Mouse (Mus musculus) midbrain, embryonic 14.5 days (tissue): ENCODE measurements around the gene Sptbn2. TPM values are rescaled to one million over a fixed set of nuclear protein-coding genes. Genes with fewer than 3 reads are reported as not detected.

ENCODE experiments used
- ATAC-seq: fragments of 200-750 bp; cut with Nextera tagmentation; 2 replicates; pipeline ENCODE4 v1.8.0; 2017; ENCODE audit warnings: moderate number of reproducible peaks, moderate library complexity; ENCODE audit not compliant: low FRiP score, low TSS enrichment
- DNase-seq: peaks from one replicate; pipeline ENCODE4 v3.0.0-alpha.2; 2015
- H3K27ac ChIP-seq: fragments of 300-500 bp; sonication (generic); replicated peaks from 2 replicates; pipeline ENCODE4 v1.5.1; 2014; ENCODE audit warnings: mild to moderate bottlenecking, low read depth, low read length, moderate library complexity
- H3K27me3 ChIP-seq: fragments of 300-500 bp; sonication (generic); 2 replicates; pipeline ENCODE4 v1.6.1; 2014; ENCODE audit warnings: low read length, control low read depth, mixed read lengths; ENCODE audit not compliant: control insufficient read depth, insufficient read depth
- H3K36me3 ChIP-seq: fragments of 300-500 bp; sonication (generic); 2 replicates; pipeline ENCODE4 v1.6.1; 2014; ENCODE audit warnings: low read length, control low read depth; ENCODE audit not compliant: control insufficient read depth, insufficient read depth
- H3K4me1 ChIP-seq: fragments of 300-500 bp; sonication (generic); 2 replicates; pipeline ENCODE4 v1.6.1; 2014; ENCODE audit warnings: mild to moderate bottlenecking, antibody characterized with exemption, low read length, control low read depth; ENCODE audit not compliant: control insufficient read depth, insufficient read depth
- H3K4me2 ChIP-seq: fragments of 300-500 bp; sonication (generic); 2 replicates; pipeline ENCODE4 v1.6.1; 2014; ENCODE audit warnings: mild to moderate bottlenecking, low read length, moderate library complexity
- H3K4me3 ChIP-seq: fragments of 300-500 bp; sonication (generic); replicated peaks from 2 replicates; pipeline ENCODE4 v1.5.1; 2014; ENCODE audit warnings: low read depth, low read length
- H3K9ac ChIP-seq: fragments of 300-500 bp; sonication (generic); replicated peaks from 2 replicates; pipeline ENCODE4 v1.6.1; 2014; ENCODE audit warnings: mild to moderate bottlenecking, low read length, moderate library complexity
- H3K9me3 ChIP-seq: fragments of 300-500 bp; sonication (generic); 2 replicates; pipeline ENCODE4 v1.6.1; 2016; ENCODE audit warnings: low read length, control low read depth, mixed read lengths; ENCODE audit not compliant: control insufficient read depth
- WGBS: fragments of 180-500 bp; shearing (Covaris S2); extraction: QIAGEN DNeasy Blood & Tissue Kit; methylation state at CpG from one replicate; pipeline ENCODE4 v1.1.7; 2014; 5-methylcytosine and 5-hydroxymethylcytosine counted together
- polyA plus RNA-seq: library from polyadenylated mRNA; unstranded; fragments of >200 nt; fragmentation: Nextera tagmentation; extraction: Ambion mirVana; gene quantifications from 2 replicates; pipeline ENCODE4 v1.2.1, GENCODE M21; 2014

The Sptbn2 gene
- polyA plus RNA-seq, 1 experiment from 2014 or later: 43.0 TPM

DNA sequence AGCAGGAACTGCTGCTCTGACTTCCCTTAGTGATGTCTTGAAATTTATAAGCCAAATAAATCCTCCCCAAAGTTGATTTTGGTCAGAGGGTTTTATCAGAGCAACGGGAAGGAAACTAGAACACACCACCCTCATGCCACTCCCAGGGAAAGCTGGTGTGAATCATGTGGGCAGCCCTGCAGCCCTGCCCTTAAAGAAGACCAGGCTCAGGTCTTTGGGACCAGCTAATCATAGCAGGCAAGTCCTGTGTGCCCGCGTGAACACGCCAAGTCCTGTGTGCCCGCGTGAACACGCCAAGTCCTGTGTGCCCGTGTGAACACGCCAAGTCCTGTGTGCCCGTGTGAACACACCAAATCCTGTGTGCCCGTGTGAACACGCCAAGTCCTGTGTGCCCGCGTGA is 5.8 kb downstream of the Sptbn2 start:
- Histone ChIP-seq H3K27ac (no peak overlapping the region), H3K36me3 (peaks cover 34% of the 10 kb centered on the region), H3K9ac (no peak overlapping the region), H3K9me3 (no peaks in the 10 kb centered on the region), H3K4me1 (peaks cover 19% of the 10 kb centered on the region), H3K4me2 (no peak overlapping the region), H3K4me3 (no peak overlapping the region), H3K27me3 (no peaks in the 10 kb centered on the region)
- ATAC-seq (no peak), DNase-seq (no peak)
- 97% methylated on average over 14 of the region's 14 CpGs for WGBS

GRCm38 (mm10) chr19:4717281-4717680 is 6.3 kb downstream of the Sptbn2 start:
- no peak overlapping the region for H3K9ac ChIP-seq
- no peak overlapping the region for H3K27ac ChIP-seq
- peaks cover 19% of the 10 kb centered on the region for H3K4me1 ChIP-seq
- H3K27me3 ChIP-seq: no peaks in the 10 kb centered on the region
- peaks cover 40% of the 10 kb centered on the region for H3K36me3 ChIP-seq
- DNase-seq (no peak), ATAC-seq (no peak)
- no peaks in the 10 kb centered on the region for H3K9me3 ChIP-seq
- no peak overlapping the region for H3K4me3 ChIP-seq
- no peak overlapping the region for H3K4me2 ChIP-seq
- over 99% methylated on average over 2 of the region's 2 CpGs for whole genome bisulfite sequencing

- peaks cover 15% of the 10 kb centered on the region for H3K4me1 ChIP-seq
- DNase-seq: no peak
These were observed 7.7 kb downstream of the Sptbn2 start for GRCm38 (mm10) chr19:4718716-4719115.

DNA sequence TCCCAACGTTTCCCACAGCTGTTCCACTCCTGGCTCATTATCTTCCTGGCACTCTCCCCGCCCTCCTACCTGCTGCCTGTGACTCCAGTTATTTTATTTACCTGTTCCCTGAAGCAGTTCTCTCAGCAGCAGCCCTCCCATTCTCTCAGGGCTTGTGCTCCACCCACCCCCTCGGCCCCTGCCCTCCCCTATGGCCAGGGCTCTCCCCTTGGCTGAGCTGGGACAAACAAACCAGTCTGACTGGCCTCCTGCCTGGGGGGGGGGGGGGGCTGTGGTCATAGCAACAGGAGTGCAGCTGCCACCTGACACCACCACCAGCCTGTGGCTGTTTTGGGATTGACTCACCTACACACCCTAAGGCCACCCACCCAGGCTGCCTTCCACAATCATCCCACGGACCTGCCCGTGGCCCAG is 8.4 kb downstream of the Sptbn2 start:
- Histone ChIP-seq H3K36me3 (peaks cover 51% of the 10 kb centered on the region), H3K9me3 (no peaks in the 10 kb centered on the region)

More at GRCm38 (mm10) chr19:4718716-4719115, 7.7 kb downstream of the Sptbn2 start:
- no peak for ATAC-seq
- Histone ChIP-seq H3K9ac (no peak overlapping the region), H3K4me3 (no peak overlapping the region), H3K4me2 (no peak overlapping the region), H3K27me3 (no peaks in the 10 kb centered on the region), H3K27ac (no peak overlapping the region), H3K9me3 (no peaks in the 10 kb centered on the region), H3K36me3 (peaks cover 45% of the 10 kb centered on the region)
- 23% methylated on average over 12 of the region's 12 CpGs for WGBS

GRCm38 (mm10) chr19:4720112-4720511 is 9.1 kb downstream of the Sptbn2 start:
- Histone ChIP-seq H3K9ac (no peak overlapping the region), H3K36me3 (peaks cover 57% of the 10 kb centered on the region), H3K27me3 (no peaks in the 10 kb centered on the region), H3K9me3 (no peaks in the 10 kb centered on the region), H3K4me1 (peaks cover under 1% of the 10 kb centered on the region), H3K4me2 (no peak overlapping the region), H3K27ac (no peak overlapping the region), H3K4me3 (no peak overlapping the region)
- no peak for ATAC-seq
- 83% methylated on average over 15 of the region's 15 CpGs for WGBS
- no peak for DNase-seq

More for the DNA sequence above, 8.4 kb downstream of the Sptbn2 start:
- Histone ChIP-seq H3K9ac (no peak overlapping the region), H3K27ac (no peak overlapping the region), H3K4me3 (no peak overlapping the region), H3K27me3 (no peaks in the 10 kb centered on the region), H3K4me2 (no peak overlapping the region), H3K4me1 (peaks cover 8% of the 10 kb centered on the region)
- WGBS: 10% methylated on average over 5 of the region's 5 CpGs
- DNase-seq (no peak), ATAC-seq (no peak)

DNA sequence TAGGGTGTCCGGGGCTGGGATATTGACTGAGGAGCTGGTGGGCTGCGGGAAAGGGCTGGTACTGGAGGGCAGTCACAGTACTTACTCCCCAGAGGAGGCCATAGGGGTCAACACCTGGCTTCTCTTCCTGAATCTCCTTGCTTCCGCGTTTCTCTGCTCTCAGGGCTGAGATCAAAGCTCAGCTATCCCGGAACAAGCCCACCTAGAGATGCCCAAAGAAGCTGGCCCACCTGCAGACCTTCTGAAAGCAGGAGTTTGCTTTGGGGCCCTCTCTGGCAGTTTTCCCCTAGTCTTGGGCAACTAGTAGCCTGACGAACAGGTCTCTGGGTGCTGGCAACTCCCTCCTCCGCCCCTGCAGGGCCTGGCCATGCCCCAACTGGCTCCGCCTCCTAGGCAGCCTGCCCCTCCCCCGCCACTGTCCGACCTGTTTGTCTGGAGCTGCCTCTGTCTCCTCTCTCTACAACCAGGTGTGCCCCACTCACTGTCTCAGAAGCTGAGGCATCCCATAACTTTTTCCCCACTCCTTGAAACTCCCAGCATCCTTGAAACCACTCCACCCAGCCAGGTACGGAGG is 9.8 kb downstream of the Sptbn2 start:
- Histone ChIP-seq H3K27ac (no peak overlapping the region), H3K27me3 (no peaks in the 10 kb centered on the region), H3K4me2 (no peak overlapping the region), H3K9ac (no peak overlapping the region), H3K4me1 (no peaks in the 10 kb centered on the region), H3K36me3 (peaks cover 59% of the 10 kb centered on the region), H3K9me3 (no peaks in the 10 kb centered on the region), H3K4me3 (no peak overlapping the region)
- DNase-seq (no peak), ATAC-seq (no peak)
- WGBS: 24% methylated on average over 11 of the region's 11 CpGs

GRCm38 (mm10) chr19:4729186-4729585 is 18.2 kb downstream of the Sptbn2 start:
- Histone ChIP-seq H3K27ac (no peak overlapping the region), H3K4me3 (no peak overlapping the region), H3K9me3 (no peaks in the 10 kb centered on the region), H3K36me3 (peaks cover 90% of the 10 kb centered on the region), H3K9ac (no peak overlapping the region), H3K27me3 (no peaks in the 10 kb centered on the region), H3K4me1 (no peaks in the 10 kb centered on the region), H3K4me2 (no peak overlapping the region)
- 93% methylated on average over 9 of the region's 9 CpGs for WGBS
- no peak for ATAC-seq
- no peak for DNase-seq

GRCm38 (mm10) chr19:4733052-4733451 is 22.1 kb downstream of the Sptbn2 start:
- peaks cover 95% of the 10 kb centered on the region for H3K36me3 ChIP-seq

GRCm38 (mm10) chr19:4737866-4738265 is 26.9 kb downstream of the Sptbn2 start:
- 90% methylated on average over 13 of the region's 13 CpGs for WGBS

More at GRCm38 (mm10) chr19:4733052-4733451, 22.1 kb downstream of the Sptbn2 start:
- 90% methylated on average over 3 of the region's 3 CpGs for WGBS
- no peaks in the 10 kb centered on the region for H3K27me3 ChIP-seq
- DNase-seq (no peak), ATAC-seq (no peak)
- H3K9ac ChIP-seq: no peak overlapping the region
- no peak overlapping the region for H3K4me2 ChIP-seq
- H3K27ac ChIP-seq: no peak overlapping the region
- H3K4me1 ChIP-seq: no peaks in the 10 kb centered on the region
- no peak overlapping the region for H3K4me3 ChIP-seq
- H3K9me3 ChIP-seq: no peaks in the 10 kb centered on the region

More at GRCm38 (mm10) chr19:4737866-4738265, 26.9 kb downstream of the Sptbn2 start:
- no peak for ATAC-seq
- no peak overlapping the region for H3K27ac ChIP-seq
- H3K4me1 ChIP-seq: no peaks in the 10 kb centered on the region
- no peak overlapping the region for H3K4me2 ChIP-seq
- no peaks in the 10 kb centered on the region for H3K9me3 ChIP-seq
- no peak overlapping the region for H3K9ac ChIP-seq
- H3K4me3 ChIP-seq: no peak overlapping the region
- H3K36me3 ChIP-seq: peaks cover 98% of the 10 kb centered on the region
- DNase-seq: no peak
- no peaks in the 10 kb centered on the region for H3K27me3 ChIP-seq
